Mouse (Mus musculus) bone marrow, adult 2 months (tissue): ENCODE data around the gene Mpg. TPM values are rescaled to one million over a fixed set of nuclear protein-coding genes. Genes with fewer than 3 reads are reported as not detected.
"Not testable (repeated sequence)": the region's sequence is repeated elsewhere in the genome, so short reads cannot be mapped to it uniquely, and the experiment has no call there.

ENCODE experiments used
- H3K27ac ChIP-seq: fragments of 200-500 bp; 2 replicates; pipeline ENCODE4 v1.5.1; 2012; ENCODE audit warnings: low read depth, mild to moderate bottlenecking, control low read depth, inconsistent platforms, low read length; ENCODE audit not compliant: control insufficient read depth, poor library complexity, insufficient read depth
- H3K4me1 ChIP-seq: fragments of 200-500 bp; 2 replicates; pipeline ENCODE4 v1.6.1; 2011; ENCODE audit warnings: low read length; ENCODE audit not compliant: control insufficient read depth, insufficient read depth
- H3K4me3 ChIP-seq: fragments of 200-500 bp; replicated peaks from 2 replicates; pipeline ENCODE3; 2011; ENCODE audit warnings: mild to moderate bottlenecking, low read depth, low read length, control low read depth; ENCODE audit not compliant: control insufficient read depth
- CTCF ChIP-seq: fragments of 200-500 bp; IDR thresholded peaks from 2 replicates; pipeline ENCODE4 v1.5.1; 2011; ENCODE audit warnings: low read length, control low read depth; ENCODE audit not compliant: control insufficient read depth, insufficient read depth
- POLR2A ChIP-seq: fragments of 200-500 bp; IDR thresholded peaks from 2 replicates; pipeline ENCODE4 v1.6.1; 2011; ENCODE audit warnings: low read depth, mild to moderate bottlenecking, control low read depth, low read length, borderline replicate concordance; ENCODE audit not compliant: control insufficient read depth
- WGBS: fragments of 180-500 bp; shearing (Covaris S2); methylation state at CpG from one replicate; pipeline ENCODE4 v1.1.7; 2018; 5-methylcytosine and 5-hydroxymethylcytosine counted together
- polyA plus RNA-seq: library from polyadenylated mRNA; stranded (reverse); fragments of >200 nt; gene quantifications from 2 replicates; pipeline ENCODE4 v1.2.4, GENCODE M21; 2011; ENCODE audit warnings: low replicate concordance; ENCODE audit not compliant: missing spikeins, insufficient read depth, insufficient read length

Gene Mpg
- polyA plus RNA-seq, 1 experiment: 20.1 TPM

- no peaks in the 10 kb centered on the region for H3K4me1 ChIP-seq
- TF ChIP-seq CTCF: no peak
- no peak for TF ChIP-seq POLR2A
- H3K27ac ChIP-seq: no peak overlapping the region
- WGBS: 72% methylated on average over 3 of the region's 3 CpGs
- no peak overlapping the region for H3K4me3 ChIP-seq
These were observed 28.5 kb upstream of the Mpg start for GRCm38 (mm10) chr11:32197766-32198165.

GRCm38 (mm10) chr11:32198256-32198955 lies 27.9 kb upstream of the Mpg start:
- Histone ChIP-seq H3K4me3 (no peak overlapping the region), H3K4me1 (no peaks in the 10 kb centered on the region)
- WGBS: 56% methylated on average over 14 of the region's 14 CpGs

GRCm38 (mm10) chr11:32199230-32199629 lies 27.1 kb upstream of the Mpg start:
- no peak for TF ChIP-seq POLR2A
- no peak for TF ChIP-seq CTCF
- H3K4me3 ChIP-seq: no peak overlapping the region
- no peak overlapping the region for H3K27ac ChIP-seq
- H3K4me1 ChIP-seq: no peaks in the 10 kb centered on the region
- 35% methylated on average over 6 of the region's 6 CpGs for WGBS

More at GRCm38 (mm10) chr11:32198256-32198955, 27.9 kb upstream of the Mpg start:
- no peak for TF ChIP-seq POLR2A
- TF ChIP-seq CTCF: no peak
- no peak overlapping the region for H3K27ac ChIP-seq

DNA sequence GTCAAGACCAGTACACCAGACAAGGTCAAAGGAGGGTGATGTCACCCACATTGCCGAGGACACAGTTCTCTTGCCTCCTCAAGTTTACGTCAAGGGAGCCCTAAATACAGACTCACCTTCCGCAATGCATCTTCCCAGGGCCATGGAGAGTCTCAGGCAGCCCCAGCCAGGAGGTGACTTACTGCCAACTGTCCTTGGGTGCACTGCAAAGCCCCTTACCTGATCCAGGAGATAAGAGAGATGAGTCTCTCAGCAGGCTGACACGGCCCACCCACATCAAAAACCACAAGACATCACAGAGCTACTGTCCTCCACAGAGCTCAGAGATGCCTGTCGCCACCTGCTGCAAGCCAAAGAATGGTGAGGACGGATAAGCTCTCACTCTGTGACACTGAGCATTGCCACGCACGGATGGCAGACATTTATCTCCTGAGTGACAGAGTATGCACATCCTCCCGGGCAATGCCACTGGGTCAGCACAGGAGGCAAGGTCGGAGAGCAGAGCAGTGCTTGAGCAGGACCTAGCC lies 26.2 kb upstream of the Mpg start, which contains the start of gene Il9r:
Il9r (minus strand) TSS at position 205 of the 527 bp plus-strand sequence.
- H3K4me3 ChIP-seq: no peak within 1 kb of the TSS
- H3K4me1 ChIP-seq: no peaks in the 10 kb centered on the region; the same call in 1 of the 2 replicates
- WGBS: 53% methylated on average over 10 of the region's 10 CpGs
- TF ChIP-seq POLR2A (no peak), CTCF (no peak; the same call in 1 of the 2 replicates)
- H3K27ac ChIP-seq: no peak within 1 kb of the TSS

DNA sequence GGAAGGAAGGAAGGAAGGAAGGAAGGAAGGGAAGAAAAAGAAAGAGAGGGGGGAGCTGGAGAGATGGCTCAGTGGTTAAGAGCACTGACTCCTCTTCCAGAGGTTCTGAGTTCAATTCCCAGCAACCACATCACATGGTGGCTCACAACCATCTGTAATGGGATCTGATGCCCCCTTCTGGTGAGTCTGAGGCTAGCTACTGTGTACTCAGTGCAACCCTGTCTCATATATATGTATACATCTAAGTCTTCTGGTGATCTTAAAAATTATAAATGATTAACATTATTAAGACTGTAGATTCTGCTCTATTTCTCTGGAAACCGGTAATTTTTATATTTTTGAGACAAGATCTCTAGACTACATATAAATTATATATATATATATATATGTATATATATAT lies 25.3 kb upstream of the Mpg start:
- 66% methylated on average over 1 of the region's 1 CpGs for WGBS
- H3K4me3 ChIP-seq, H3K27ac ChIP-seq, H3K4me1 ChIP-seq: not testable (repeated sequence)

DNA sequence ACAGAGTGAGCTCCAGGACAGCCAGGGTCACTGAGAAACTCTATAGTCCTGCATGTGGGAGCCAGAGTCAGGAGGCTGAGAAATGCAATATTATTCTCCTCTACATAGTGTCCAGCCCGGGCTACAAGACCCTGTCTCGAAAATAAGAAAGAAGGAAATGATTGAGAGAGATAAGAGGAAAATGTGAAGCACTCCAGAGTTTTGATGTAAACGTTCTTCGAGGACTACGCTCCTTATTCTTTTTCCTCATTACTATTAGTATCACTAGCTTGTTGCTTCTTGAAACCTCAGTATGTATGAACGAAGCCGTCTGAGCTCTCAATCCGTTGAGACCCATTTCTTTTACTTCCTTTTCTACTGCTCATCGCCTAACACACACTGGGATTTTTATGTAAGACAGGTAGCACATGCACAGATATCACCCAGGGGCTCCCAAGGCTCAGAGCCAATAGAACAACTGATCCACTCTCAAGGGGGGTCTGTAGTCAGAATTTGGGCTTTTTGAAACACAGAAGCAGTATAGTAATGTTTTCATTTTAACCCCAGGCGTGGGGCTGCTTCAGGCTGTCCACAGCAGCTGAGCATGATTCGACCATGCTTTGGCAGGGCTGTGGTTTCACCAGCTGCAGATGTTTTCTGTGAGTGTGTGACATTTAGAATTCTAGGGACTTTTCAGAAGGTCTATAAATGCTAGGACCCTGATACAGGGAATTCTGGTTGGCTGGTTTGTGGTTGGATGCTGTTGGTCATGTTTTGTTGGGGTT lies 24.2 kb upstream of the Mpg start:
- WGBS: 58% methylated on average over 11 of the region's 11 CpGs
- Histone ChIP-seq H3K4me1 (no peaks in the 10 kb centered on the region; the same call in 1 of the 2 replicates), H3K4me3 (no peak overlapping the region), H3K27ac (no peak overlapping the region)
- TF ChIP-seq CTCF: no peak
- no peak for TF ChIP-seq POLR2A

DNA sequence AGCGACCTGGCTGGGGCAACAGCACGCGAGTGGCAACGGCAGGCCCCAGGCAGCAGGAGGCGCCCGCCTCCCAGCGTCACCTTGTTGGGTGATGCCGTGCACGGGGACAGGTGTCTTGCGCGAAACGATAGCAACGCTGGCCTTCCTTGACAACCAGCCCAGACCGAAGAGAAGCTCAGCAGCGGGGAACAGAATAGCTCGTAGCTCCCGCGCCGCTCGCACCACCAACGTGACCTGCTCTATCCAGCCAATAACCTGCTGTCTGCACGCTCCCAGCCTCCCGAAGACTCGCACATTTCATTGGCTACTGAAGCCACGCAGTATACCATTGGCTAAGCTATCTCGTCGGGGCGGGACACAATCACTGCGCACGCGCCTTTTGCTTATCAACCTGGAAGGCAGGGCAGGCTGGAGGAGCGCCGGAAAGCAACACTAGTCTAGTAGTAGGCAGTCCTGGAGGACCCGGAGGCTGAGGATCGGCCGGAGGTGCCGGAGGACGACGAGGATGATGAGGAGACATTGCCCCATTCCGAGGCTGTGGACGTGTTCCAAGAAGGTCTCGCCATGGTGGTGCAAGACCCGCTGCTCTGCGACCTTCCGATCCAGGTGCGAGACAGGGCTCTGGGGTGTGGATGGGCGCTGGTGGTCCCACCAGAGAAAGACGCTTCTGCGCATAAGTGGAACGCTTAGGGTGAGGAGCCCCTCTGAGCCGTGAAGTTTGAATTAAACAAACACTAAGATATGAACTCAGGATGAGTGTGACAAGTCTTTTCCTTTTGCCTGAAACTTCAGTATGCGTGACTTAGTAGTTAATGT lies 21.0 kb upstream of the Mpg start, which contains the start of gene Snrnp25:
Snrnp25 (plus strand) TSS at position 358 of the 816 bp plus-strand sequence.
- Histone ChIP-seq H3K4me3 (peak within 1 kb of the TSS; percentile 91), H3K4me1 (no peaks in the 10 kb centered on the region; the same call in 1 of the 2 replicates), H3K27ac (peak within 1 kb of the TSS; percentile 49)
- TF ChIP-seq CTCF: peak; percentile 29; the same call in 1 of the 2 replicates
- peak; percentile 72; the same call in 1 of the 2 replicates for TF ChIP-seq POLR2A
- WGBS: under 1% methylated on average over 52 of the region's 52 CpGs

DNA sequence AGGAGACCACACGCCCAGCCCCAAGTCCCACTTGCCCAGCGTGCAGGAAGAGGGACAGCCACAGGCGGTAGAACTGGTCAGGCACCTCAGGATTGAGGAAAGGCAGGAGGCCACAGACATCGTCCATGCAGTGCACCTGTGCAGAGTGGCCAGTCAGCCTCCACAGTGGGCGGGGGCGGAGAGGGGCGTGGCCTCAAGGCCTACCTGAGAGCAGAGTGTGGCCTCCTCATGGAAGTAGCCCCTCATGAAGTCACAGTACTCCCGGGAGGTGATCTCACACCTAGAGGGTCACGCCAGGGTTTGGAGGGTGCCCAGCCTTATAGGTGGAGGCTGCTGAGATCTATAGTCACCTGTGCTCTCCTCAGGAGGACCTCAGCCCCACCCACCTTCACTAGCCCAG lies 15.7 kb upstream of the Mpg start:
- Histone ChIP-seq H3K4me1 (no peaks in the 10 kb centered on the region), H3K4me3 (no peak overlapping the region), H3K27ac (no peak overlapping the region)
- TF ChIP-seq CTCF (no peak), POLR2A (no peak)
- WGBS: 90% methylated on average over 9 of the region's 9 CpGs
